Mouse (Mus musculus) intestine, postnatal 0 days (tissue): ENCODE measurements around the gene Cetn4. TPM values are rescaled to one million over a fixed set of nuclear protein-coding genes. Genes with fewer than 3 reads are reported as not detected.

Experiments used
- ATAC-seq: fragments of 200-750 bp; cut with Nextera tagmentation; 2 replicates; pipeline ENCODE4 v1.8.0; 2017; ENCODE audit warnings: mild to moderate bottlenecking, moderate TSS enrichment, moderate library complexity
- H3K27ac ChIP-seq: fragments of 300-500 bp; sonication (generic); 2 replicates; pipeline ENCODE4 v1.5.1; 2014; ENCODE audit warnings: mild to moderate bottlenecking, low read depth, low read length, moderate library complexity
- H3K27me3 ChIP-seq: fragments of 300-500 bp; sonication (generic); replicated peaks from 2 replicates; pipeline ENCODE4 v1.6.1; 2014; ENCODE audit warnings: low read length, mixed read lengths; ENCODE audit not compliant: control insufficient read depth, insufficient read depth
- H3K36me3 ChIP-seq: fragments of 300-500 bp; sonication (generic); 2 replicates; pipeline ENCODE4 v1.6.1; 2014; ENCODE audit warnings: mild to moderate bottlenecking, moderate library complexity; ENCODE audit not compliant: control insufficient read depth, insufficient read depth
- H3K4me1 ChIP-seq: fragments of 300-500 bp; sonication (generic); replicated peaks from 2 replicates; pipeline ENCODE4 v1.6.1; 2014; ENCODE audit warnings: antibody characterized with exemption, low read length, mixed read lengths; ENCODE audit not compliant: control insufficient read depth, insufficient read depth
- H3K4me2 ChIP-seq: fragments of 300-500 bp; sonication (generic); replicated peaks from 2 replicates; pipeline ENCODE4 v1.6.1; 2014; ENCODE audit warnings: low read depth, mild to moderate bottlenecking, moderate library complexity
- H3K4me3 ChIP-seq: fragments of 300-500 bp; sonication (generic); 2 replicates; pipeline ENCODE4 v1.5.1; 2014; ENCODE audit warnings: low read depth, low read length
- H3K9ac ChIP-seq: fragments of 300-500 bp; sonication (generic); 2 replicates; pipeline ENCODE4 v1.6.1; 2014; ENCODE audit warnings: mild to moderate bottlenecking, low read depth, low read length
- H3K9me3 ChIP-seq: fragments of 300-500 bp; sonication (generic); 2 replicates; pipeline ENCODE4 v1.6.1; 2016; ENCODE audit warnings: mixed run types; ENCODE audit not compliant: control insufficient read depth
- CTCF ChIP-seq: sonication (generic); IDR thresholded peaks from 2 replicates; pipeline ENCODE4 v1.5.1; 2016; ENCODE audit warnings: low read depth, mild to moderate bottlenecking, control low read depth, antibody characterized with exemption, moderate library complexity
- WGBS: fragments of 180-500 bp; shearing (Covaris S2); extraction: QIAGEN DNeasy Blood & Tissue Kit; methylation state at CpG from one replicate; pipeline ENCODE4 v1.1.7; 2014; 5-methylcytosine and 5-hydroxymethylcytosine counted together
- polyA plus RNA-seq: library from polyadenylated mRNA; unstranded; fragments of >200 nt; fragmentation: Nextera tagmentation; extraction: Ambion mirVana; gene quantifications from 2 replicates; pipeline ENCODE4 v1.2.1, GENCODE M21; 2015

Cetn4 gene
- polyA plus RNA-seq = 1.0 and 1.4 TPM in 2 replicates

DNA sequence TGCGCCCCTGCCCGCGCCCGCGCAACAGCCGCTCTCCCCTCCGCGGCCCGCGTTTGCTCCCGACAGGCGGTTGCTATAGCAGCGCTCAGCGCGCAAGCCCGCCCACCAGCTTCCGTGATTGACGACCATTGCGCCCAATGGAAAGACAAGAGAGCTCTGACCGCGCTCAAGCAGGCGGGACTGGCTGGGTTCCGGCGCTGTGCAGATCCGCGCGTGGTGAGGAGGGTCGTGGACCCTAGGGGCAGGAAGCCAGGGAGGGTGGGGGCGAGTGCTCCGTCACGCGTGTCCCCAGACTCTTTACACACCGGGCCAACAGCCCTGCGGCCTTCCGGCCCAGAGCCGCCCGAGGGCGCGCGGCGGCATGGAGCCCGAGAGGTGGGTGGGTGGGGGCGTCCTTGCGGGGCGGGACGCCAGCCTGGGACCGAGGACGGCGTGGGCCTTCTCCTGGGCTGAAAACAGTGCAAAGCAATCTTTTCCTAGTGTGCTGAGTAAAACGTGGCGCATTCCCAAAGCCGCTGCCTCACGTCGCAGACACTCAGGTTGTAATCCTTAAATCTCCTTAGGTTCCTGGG, at the start of gene Cetn4, which contains the start of gene Bbs12:
TSS of gene Cetn4 (minus strand) at position 339 of the 572 bp plus-strand sequence.
TSS of gene Bbs12 (plus strand) at position 185 of the 572 bp plus-strand sequence.
- under 1% methylated on average over 54 of the region's 54 CpGs for WGBS
- Histone ChIP-seq H3K36me3 (no peaks in the 10 kb centered on the region), H3K27ac (peak within 1 kb of the TSS; percentile 23; the same call in 1 of the 2 replicates), H3K4me3 (peak within 1 kb of the TSS; percentile 75), H3K9me3 (no peaks in the 10 kb centered on the region), H3K9ac (peak within 1 kb of the TSS; percentile 62), H3K4me2 (peak within 1 kb of the TSS; percentile 88), H3K4me1 (no peaks in the 10 kb centered on the region), H3K27me3 (no peaks in the 10 kb centered on the region)
- TF ChIP-seq CTCF = no peak
- peak; percentile 99 for ATAC-seq

DNA sequence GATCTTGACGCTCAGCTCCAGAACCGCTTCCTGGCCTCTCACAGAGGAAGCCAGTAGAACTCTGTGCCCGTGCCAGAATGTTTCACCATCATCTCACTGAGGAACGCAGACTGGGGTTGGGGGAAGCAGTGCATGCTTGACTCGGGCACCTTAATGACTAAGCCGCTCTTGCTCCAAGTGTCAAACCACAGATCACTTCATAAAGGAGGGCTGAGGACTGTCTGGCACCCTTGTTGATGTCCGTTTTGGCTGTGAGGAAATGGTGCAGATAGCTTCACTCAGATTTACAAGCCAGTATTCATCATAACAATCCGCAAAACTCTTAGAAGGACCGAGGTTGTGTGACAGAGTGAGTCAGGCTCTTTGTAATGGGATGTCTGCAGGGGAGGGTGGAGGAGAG, 48.2 kb upstream of the Cetn4 start:
- ATAC-seq = no peak
- Histone ChIP-seq H3K4me3 (no peak overlapping the region), H3K4me1 (no peaks in the 10 kb centered on the region; the same call in 1 of the 2 replicates), H3K27me3 (no peaks in the 10 kb centered on the region), H3K27ac (no peak overlapping the region), H3K36me3 (no peaks in the 10 kb centered on the region), H3K9me3 (no peaks in the 10 kb centered on the region), H3K4me2 (no peak overlapping the region), H3K9ac (no peak overlapping the region)
- 63% methylated on average over 9 of the region's 9 CpGs for WGBS
- TF ChIP-seq CTCF = no peak

- WGBS = 84% methylated on average over 1 of the region's 1 CpGs
- H3K9me3 ChIP-seq = no peaks in the 10 kb centered on the region
- no peaks in the 10 kb centered on the region for H3K36me3 ChIP-seq
- no peak overlapping the region for H3K27ac ChIP-seq
- 0 out of 2 replicates have a peak, but pooled peaks cover under 1% of the 10 kb centered on the region for H3K27me3 ChIP-seq
- TF ChIP-seq CTCF = no peak
- H3K4me1 ChIP-seq = no peaks in the 10 kb centered on the region; the same call in 1 of the 2 replicates
- H3K4me3 ChIP-seq = no peak overlapping the region
- no peak overlapping the region for H3K9ac ChIP-seq
- no peak overlapping the region for H3K4me2 ChIP-seq
- ATAC-seq = no peak
Measured at GRCm38 (mm10) chr3:37354737-37355136, 42.2 kb upstream of the Cetn4 start.

- no peaks in the 10 kb centered on the region for H3K4me1 ChIP-seq
- H3K27ac ChIP-seq = no peak overlapping the region
- H3K4me3 ChIP-seq = no peak overlapping the region
- 89% methylated on average over 10 of the region's 10 CpGs for WGBS
- peaks cover 5% of the 10 kb centered on the region for H3K27me3 ChIP-seq
- ATAC-seq = no peak
- H3K9ac ChIP-seq = no peak overlapping the region
- no peaks in the 10 kb centered on the region for H3K9me3 ChIP-seq
- TF ChIP-seq CTCF = no peak
- H3K36me3 ChIP-seq = no peaks in the 10 kb centered on the region
- H3K4me2 ChIP-seq = no peak overlapping the region
Measured at GRCm38 (mm10) chr3:37353951-37354481, 41.5 kb upstream of the Cetn4 start.

DNA sequence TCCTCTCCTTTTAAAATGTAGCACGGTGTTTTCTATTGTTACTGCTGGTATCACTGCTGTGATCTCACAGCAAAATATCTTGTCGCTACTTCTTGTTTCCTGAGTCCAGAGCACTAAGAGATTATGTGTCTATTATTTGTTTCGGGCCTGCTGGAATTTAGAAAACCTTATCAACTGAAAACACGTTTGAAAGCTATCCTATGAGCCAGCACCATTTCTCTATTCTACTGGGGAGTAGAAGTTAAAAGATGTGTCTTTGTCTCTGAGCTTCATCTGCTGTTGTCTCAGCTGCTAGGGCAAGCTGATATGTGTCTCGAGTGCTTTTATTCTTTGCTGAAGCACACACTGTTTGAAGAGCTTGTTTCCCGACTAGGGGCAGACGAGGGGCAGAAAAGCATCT, 37.9 kb upstream of the Cetn4 start:
- Histone ChIP-seq H3K36me3 (no peaks in the 10 kb centered on the region), H3K9ac (no peak overlapping the region), H3K4me3 (no peak overlapping the region), H3K9me3 (no peaks in the 10 kb centered on the region), H3K4me2 (no peak overlapping the region), H3K27me3 (peaks cover 28% of the 10 kb centered on the region), H3K4me1 (no peaks in the 10 kb centered on the region), H3K27ac (no peak overlapping the region)
- no peak for ATAC-seq
- no peak for TF ChIP-seq CTCF
- WGBS = 57% methylated on average over 7 of the region's 7 CpGs

DNA sequence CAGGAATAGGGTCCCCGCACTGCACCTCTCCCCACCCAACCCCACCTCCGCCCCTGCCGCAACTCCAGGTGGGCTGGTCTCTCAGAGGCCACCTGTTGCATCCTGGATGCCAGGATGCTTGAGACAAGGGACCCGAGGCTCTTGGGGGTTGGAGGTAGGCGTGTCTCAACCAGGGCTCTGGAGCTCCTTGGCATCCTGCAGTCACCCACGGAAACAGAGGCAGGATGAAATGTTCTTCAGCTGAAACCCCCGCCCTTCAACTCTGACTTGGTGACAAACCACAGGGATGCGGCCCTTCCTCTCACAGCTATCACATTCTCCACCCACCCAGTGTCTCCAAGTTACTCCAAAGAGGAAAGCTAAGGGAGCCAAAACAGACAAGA, 36.6 kb upstream of the Cetn4 start:
- H3K9me3 ChIP-seq = no peaks in the 10 kb centered on the region
- no peak overlapping the region for H3K27ac ChIP-seq
- peaks cover 28% of the 10 kb centered on the region for H3K27me3 ChIP-seq
- H3K4me1 ChIP-seq = no peaks in the 10 kb centered on the region
- peak overlapping the region; percentile 58; the same call in 1 of the 2 replicates for H3K9ac ChIP-seq
- 12% methylated on average over 8 of the region's 8 CpGs for WGBS
- H3K4me3 ChIP-seq = peak overlapping the region; percentile 63
- no peak for TF ChIP-seq CTCF
- no peak for ATAC-seq
- no peaks in the 10 kb centered on the region for H3K36me3 ChIP-seq
- H3K4me2 ChIP-seq = peak overlapping the region; percentile 89
